Mouse (Mus musculus): ENCODE results near the gene Coro1a. TPM values are rescaled to one million over a fixed set of nuclear protein-coding genes. Genes with fewer than 3 reads are reported as not detected.
"Not testable (repeated sequence)": the region's sequence is repeated elsewhere in the genome, so short reads cannot be mapped to it uniquely, and the experiment has no call there.

Gene Coro1a
- total and polyA plus RNA-seq, 3 experiments, result 203 to 349 (median 312) TPM

- no peak overlapping the region for H3K27ac ChIP-seq (ENCODE audit: insufficient read depth, low read depth)
- DNase-seq (ENCODE audit: extremely low read depth), result no peak
- H3K9me3 ChIP-seq (replicated peaks; ENCODE audit: low read length), result no peaks in the 10 kb centered on the region
- no peak overlapping the region for H3K9ac ChIP-seq (ENCODE audit: insufficient read depth, low read depth)
- no peaks in the 10 kb centered on the region for H3K27me3 ChIP-seq (replicated peaks)
- no peak overlapping the region for H3K4me3 ChIP-seq (replicated peaks in 1 of 3; ENCODE audit: low read depth in 2 of 3, low read length in 2 of 3, poor library complexity in 1 of 3)
- in situ Hi-C loops (cut with MboI; ENCODE audit: low pct_ligation_motif_present, low pct_unique_long_range_greater_than_20kb, low sequenced_read_pairs) (no loop called here), dilution Hi-C loops (cut with MboI; ENCODE audit: extremely low pct_ligation_motif_present, extremely low pct_unique_long_range_greater_than_20kb, low sequenced_read_pairs) (no loop called here)
- TF ChIP-seq USF1 (IDR thresholded peaks at IDR 0.05; ENCODE audit: low read depth, low read length) (no peak), JUN (IDR thresholded peaks at IDR 0.05; ENCODE audit: insufficient read depth, low read depth, low read length) (no peak), TCF12 (IDR thresholded peaks at IDR 0.05; ENCODE audit: low read depth, low read length) (no peak), ZKSCAN1 (IDR thresholded peaks at IDR 0.05; ENCODE audit: borderline replicate concordance, low read depth, low read length) (no peak), ETS1 (conservative IDR thresholded peaks at IDR 0.05; ENCODE audit: low read depth, low read length) (no peak), NRF1 (IDR thresholded peaks at IDR 0.05; ENCODE audit: low read depth, low read length) (no peak), MAZ (IDR thresholded peaks at IDR 0.05; ENCODE audit: low read depth, low read length) (no peak), RAD21 (IDR thresholded peaks at IDR 0.05; ENCODE audit: low read depth, low read length) (no peak), ZNF384 (IDR thresholded peaks at IDR 0.05; ENCODE audit: low read depth, low read length) (no peak), MEF2A (IDR thresholded peaks at IDR 0.05; ENCODE audit: borderline replicate concordance, low read depth, low read length) (no peak), E2F4 (IDR thresholded peaks at IDR 0.05; ENCODE audit: insufficient replicate concordance, low read depth, low read length) (no peak), HCFC1 (IDR thresholded peaks at IDR 0.05; ENCODE audit: low read depth, low read length) (no peak), SMC3 (IDR thresholded peaks at IDR 0.05; ENCODE audit: low read depth, low read length) (no peak), BHLHE40 (IDR thresholded peaks at IDR 0.05; ENCODE audit: low read depth, low read length) (no peak), CHD2 (IDR thresholded peaks at IDR 0.05; ENCODE audit: low read length) (no peak), MAFK (IDR thresholded peaks at IDR 0.05; ENCODE audit: insufficient replicate concordance, low read length) (no peak), ZC3H11A (IDR thresholded peaks at IDR 0.05; ENCODE audit: low read depth, low read length) (no peak), MXI1 (IDR thresholded peaks at IDR 0.05; ENCODE audit: low read depth, low read length) (no peak), SIN3A (IDR thresholded peaks at IDR 0.05; ENCODE audit: low read length) (no peak)
- H3K79me2 ChIP-seq (replicated peaks; ENCODE audit: control insufficient read depth, extremely low read depth, insufficient read depth, poor library complexity, severe bottlenecking), result no peaks in the 10 kb centered on the region
- no peak overlapping the region for H3K4me2 ChIP-seq (ENCODE audit: insufficient read depth, low read depth, poor library complexity, severe bottlenecking)
- 0 out of 4 replicates have a peak, but pooled peaks cover 0 to 7% of the 10 kb centered on the region in 2 experiments for H3K4me1 ChIP-seq (ENCODE audit: control insufficient read depth in 1 of 2, insufficient read depth in 2 of 2)
- no peaks in the 10 kb centered on the region for H3K36me3 ChIP-seq (replicated peaks in 1 of 2; ENCODE audit: control insufficient read depth in 1 of 2, insufficient read depth in 1 of 2, low read length in 1 of 2)
Observed at GRCm38 (mm10) chr7:126739551-126739950, 32.0 kb upstream of the Coro1a start.

- DNase-seq (ENCODE audit: extremely low read depth), result no peak
- Histone ChIP-seq H3K27me3 (replicated peaks) (no peaks in the 10 kb centered on the region), H3K9ac (ENCODE audit: insufficient read depth, low read depth) (no peak overlapping the region), H3K4me2 (ENCODE audit: insufficient read depth, low read depth, poor library complexity, severe bottlenecking) (no peak overlapping the region), H3K27ac (ENCODE audit: insufficient read depth, low read depth) (no peak overlapping the region), H3K4me3 (replicated peaks in 1 of 3; ENCODE audit: low read depth in 2 of 3, low read length in 2 of 3, poor library complexity in 1 of 3) (no peak overlapping the region), H3K36me3 (replicated peaks in 1 of 2; ENCODE audit: control insufficient read depth in 1 of 2, insufficient read depth in 1 of 2, low read length in 1 of 2) (no peaks in the 10 kb centered on the region), H3K4me1 (ENCODE audit: control insufficient read depth in 1 of 2, insufficient read depth in 2 of 2) (peaks cover under 1 to 3% of the 10 kb centered on the region in 2 experiments; a peak in 2 of 4 replicates), H3K9me3 (replicated peaks; ENCODE audit: low read length) (no peaks in the 10 kb centered on the region), H3K79me2 (replicated peaks; ENCODE audit: control insufficient read depth, extremely low read depth, insufficient read depth, poor library complexity, severe bottlenecking) (no peaks in the 10 kb centered on the region)
- dilution Hi-C loops (cut with MboI; ENCODE audit: extremely low pct_ligation_motif_present, extremely low pct_unique_long_range_greater_than_20kb, low sequenced_read_pairs) (no loop called here), in situ Hi-C loops (cut with MboI; ENCODE audit: low pct_ligation_motif_present, low pct_unique_long_range_greater_than_20kb, low sequenced_read_pairs) (no loop called here)
- TF ChIP-seq NELFE (IDR thresholded peaks at IDR 0.05; ENCODE audit: low read depth, low read length), result no peak
- TF ChIP-seq BHLHE40 (IDR thresholded peaks at IDR 0.05; ENCODE audit: low read depth, low read length), result no peak
- no peak for TF ChIP-seq GABPA (IDR thresholded peaks at IDR 0.05; ENCODE audit: insufficient replicate concordance, low read depth, low read length)
Observed at GRCm38 (mm10) chr7:126736122-126736521, 28.5 kb upstream of the Coro1a start.

- dilution Hi-C loops (cut with MboI; ENCODE audit: extremely low pct_ligation_motif_present, extremely low pct_unique_long_range_greater_than_20kb, low sequenced_read_pairs); DNase-seq (ENCODE audit: extremely low read depth); H3K27me3 ChIP-seq (replicated peaks); H3K27ac ChIP-seq (ENCODE audit: insufficient read depth, low read depth); H3K36me3 ChIP-seq (replicated peaks in 1 of 2; ENCODE audit: control insufficient read depth in 1 of 2, insufficient read depth in 1 of 2, low read length in 1 of 2); H3K9ac ChIP-seq (ENCODE audit: insufficient read depth, low read depth); H3K9me3 ChIP-seq (replicated peaks; ENCODE audit: low read length); H3K79me2 ChIP-seq (replicated peaks; ENCODE audit: control insufficient read depth, extremely low read depth, insufficient read depth, poor library complexity, severe bottlenecking); in situ Hi-C loops (cut with MboI; ENCODE audit: low pct_ligation_motif_present, low pct_unique_long_range_greater_than_20kb, low sequenced_read_pairs); H3K4me2 ChIP-seq (ENCODE audit: insufficient read depth, low read depth, poor library complexity, severe bottlenecking); H3K4me3 ChIP-seq (replicated peaks in 1 of 3; ENCODE audit: low read depth in 2 of 3, low read length in 2 of 3, poor library complexity in 1 of 3): not testable (repeated sequence)
- peaks cover 2 to 20% of the 10 kb centered on the region in 2 experiments; a peak in 3 of 4 replicates for H3K4me1 ChIP-seq (ENCODE audit: control insufficient read depth in 1 of 2, insufficient read depth in 2 of 2)
Observed at GRCm38 (mm10) chr7:126730256-126730789, 22.7 kb upstream of the Coro1a start.
